Mouse (Mus musculus): ENCODE data around the gene Ccdc65. TPM values are rescaled to one million over a fixed set of nuclear protein-coding genes. Genes with fewer than 3 reads are reported as not detected.

The Ccdc65 gene
- polyA plus RNA-seq, 1 experiment: 3.2 TPM

GRCm38 (mm10) chr15:98676471-98676870 lies 31.5 kb upstream of the Ccdc65 start:
- TF ChIP-seq POLR2A (IDR thresholded peaks at IDR 0.05; ENCODE audit: borderline replicate concordance, extremely low read depth, insufficient read depth, insufficient read length, poor library complexity, severe bottlenecking) (no peak), CTCF (IDR thresholded peaks at IDR 0.05; ENCODE audit: borderline replicate concordance, extremely low read depth, insufficient read depth, insufficient read length) (no peak)
- peak; percentile 58 for DNase-seq (ENCODE audit: low read depth)

- TF ChIP-seq POLR2A (IDR thresholded peaks at IDR 0.05; ENCODE audit: borderline replicate concordance, extremely low read depth, insufficient read depth, insufficient read length, poor library complexity, severe bottlenecking): peak; percentile 74; the same call in 1 of the 2 replicates
- TF ChIP-seq CTCF (IDR thresholded peaks at IDR 0.05; ENCODE audit: borderline replicate concordance, extremely low read depth, insufficient read depth, insufficient read length): no peak
- DNase-seq (ENCODE audit: low read depth): peak; percentile 98
Observed at GRCm38 (mm10) chr15:98676940-98677728, 30.9 kb upstream of the Ccdc65 start, which contains the start of gene Rnd1. Rnd1 (minus strand) TSS chr15:98677461.

DNA sequence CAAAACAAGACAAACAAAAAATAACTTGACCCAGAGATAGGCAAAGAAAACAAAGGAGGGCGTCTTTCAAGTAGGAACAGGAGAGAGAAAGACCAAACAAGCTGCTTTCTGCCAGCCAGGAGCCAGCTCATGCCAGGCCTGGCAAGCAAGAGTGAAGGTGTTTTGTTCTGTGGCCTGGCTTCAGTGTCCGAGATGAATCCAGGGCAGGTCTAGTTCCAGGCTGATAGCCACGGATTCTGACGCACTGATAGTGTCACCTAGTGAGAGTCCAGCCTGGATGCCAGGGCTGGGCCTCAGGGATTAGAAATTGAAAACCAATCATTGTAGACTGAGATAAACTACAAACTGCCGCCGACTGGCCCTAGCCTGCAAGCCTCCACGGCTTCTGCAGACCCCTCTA lies 30.0 kb upstream of the Ccdc65 start:
- no peak for DNase-seq (ENCODE audit: low read depth)
- TF ChIP-seq CTCF (IDR thresholded peaks at IDR 0.05; ENCODE audit: borderline replicate concordance, extremely low read depth, insufficient read depth, insufficient read length): no peak
- TF ChIP-seq POLR2A (IDR thresholded peaks at IDR 0.05; ENCODE audit: borderline replicate concordance, extremely low read depth, insufficient read depth, insufficient read length, poor library complexity, severe bottlenecking): no peak

- TF ChIP-seq POLR2A (IDR thresholded peaks at IDR 0.05; ENCODE audit: borderline replicate concordance, extremely low read depth, insufficient read depth, insufficient read length, poor library complexity, severe bottlenecking): no peak
- TF ChIP-seq CTCF (IDR thresholded peaks at IDR 0.05; ENCODE audit: borderline replicate concordance, extremely low read depth, insufficient read depth, insufficient read length): no peak
- no peak for DNase-seq (ENCODE audit: low read depth)
Observed at GRCm38 (mm10) chr15:98680660-98681059, 27.3 kb upstream of the Ccdc65 start.

DNA sequence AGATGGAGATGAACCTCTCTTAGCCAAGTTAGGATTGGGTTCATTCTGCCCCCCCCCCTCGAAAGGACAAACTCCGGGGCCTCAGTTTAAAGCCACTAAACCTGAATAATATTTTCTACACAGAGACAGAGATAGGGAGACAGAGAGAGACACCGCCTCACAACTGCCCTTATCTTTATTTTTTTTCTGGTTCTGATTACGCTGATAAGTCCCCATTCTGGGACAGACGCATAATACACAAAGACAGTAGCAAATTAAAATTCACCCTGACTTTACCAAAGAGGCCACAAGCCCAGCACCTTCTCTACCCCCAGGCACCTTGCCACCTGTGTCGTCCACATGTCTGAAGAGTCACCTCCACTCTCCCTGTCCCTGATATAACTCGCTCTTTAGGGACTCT lies 26.4 kb upstream of the Ccdc65 start:
- no peak for DNase-seq (ENCODE audit: low read depth)
- no peak for TF ChIP-seq POLR2A (IDR thresholded peaks at IDR 0.05; ENCODE audit: borderline replicate concordance, extremely low read depth, insufficient read depth, insufficient read length, poor library complexity, severe bottlenecking)
- TF ChIP-seq CTCF (IDR thresholded peaks at IDR 0.05; ENCODE audit: borderline replicate concordance, extremely low read depth, insufficient read depth, insufficient read length): no peak

- no peak for DNase-seq (ENCODE audit: low read depth)
- no peak for TF ChIP-seq CTCF (IDR thresholded peaks at IDR 0.05; ENCODE audit: borderline replicate concordance, extremely low read depth, insufficient read depth, insufficient read length)
- no peak for TF ChIP-seq POLR2A (IDR thresholded peaks at IDR 0.05; ENCODE audit: borderline replicate concordance, extremely low read depth, insufficient read depth, insufficient read length, poor library complexity, severe bottlenecking)
Observed at GRCm38 (mm10) chr15:98683177-98683576, 24.8 kb upstream of the Ccdc65 start.

DNA sequence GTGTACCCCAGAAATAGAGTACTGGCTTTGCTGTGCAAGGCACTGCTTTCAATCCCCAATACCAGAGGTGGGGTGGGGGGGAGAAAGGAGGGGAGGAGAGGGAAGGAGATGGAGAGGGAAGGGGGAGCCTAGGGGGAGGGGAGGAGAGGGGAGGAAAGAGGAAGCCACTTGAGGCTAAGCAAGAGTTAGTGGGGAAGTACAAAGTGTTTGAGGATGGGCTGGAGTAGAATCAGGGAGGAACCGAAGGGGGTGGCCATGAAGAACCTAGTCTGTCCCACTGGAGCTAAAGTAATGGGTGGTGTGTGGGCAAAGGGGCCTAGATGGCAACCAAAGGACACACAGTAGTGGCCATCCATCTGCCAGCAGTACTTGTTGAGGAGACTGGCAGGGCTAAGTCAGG lies 24.3 kb upstream of the Ccdc65 start:
- DNase-seq (ENCODE audit: low read depth): no peak
- TF ChIP-seq CTCF (IDR thresholded peaks at IDR 0.05; ENCODE audit: borderline replicate concordance, extremely low read depth, insufficient read depth, insufficient read length) (no peak), POLR2A (IDR thresholded peaks at IDR 0.05; ENCODE audit: borderline replicate concordance, extremely low read depth, insufficient read depth, insufficient read length, poor library complexity, severe bottlenecking) (no peak)

GRCm38 (mm10) chr15:98685926-98686325 lies 22.1 kb upstream of the Ccdc65 start:
- peak; percentile 18; the same call in 1 of the 2 replicates for TF ChIP-seq CTCF (IDR thresholded peaks at IDR 0.05; ENCODE audit: borderline replicate concordance, extremely low read depth, insufficient read depth, insufficient read length)
- TF ChIP-seq POLR2A (IDR thresholded peaks at IDR 0.05; ENCODE audit: borderline replicate concordance, extremely low read depth, insufficient read depth, insufficient read length, poor library complexity, severe bottlenecking): no peak

GRCm38 (mm10) chr15:98689682-98690081 lies 18.3 kb upstream of the Ccdc65 start:
- no peak for DNase-seq (ENCODE audit: low read depth)
- no peak for TF ChIP-seq POLR2A (IDR thresholded peaks at IDR 0.05; ENCODE audit: borderline replicate concordance, extremely low read depth, insufficient read depth, insufficient read length, poor library complexity, severe bottlenecking)
- TF ChIP-seq CTCF (IDR thresholded peaks at IDR 0.05; ENCODE audit: borderline replicate concordance, extremely low read depth, insufficient read depth, insufficient read length): no peak

More at GRCm38 (mm10) chr15:98685926-98686325, 22.1 kb upstream of the Ccdc65 start:
- no peak for DNase-seq (ENCODE audit: low read depth)

GRCm38 (mm10) chr15:98691486-98692147 lies 16.4 kb upstream of the Ccdc65 start:
- peak; percentile 87 for DNase-seq (ENCODE audit: low read depth)
- TF ChIP-seq POLR2A (IDR thresholded peaks at IDR 0.05; ENCODE audit: borderline replicate concordance, extremely low read depth, insufficient read depth, insufficient read length, poor library complexity, severe bottlenecking): no peak
- no peak for TF ChIP-seq CTCF (IDR thresholded peaks at IDR 0.05; ENCODE audit: borderline replicate concordance, extremely low read depth, insufficient read depth, insufficient read length)

GRCm38 (mm10) chr15:98692171-98692715 lies 15.8 kb upstream of the Ccdc65 start:
- DNase-seq (ENCODE audit: low read depth): peak; percentile 21
- TF ChIP-seq CTCF (IDR thresholded peaks at IDR 0.05; ENCODE audit: borderline replicate concordance, extremely low read depth, insufficient read depth, insufficient read length) (no peak), POLR2A (IDR thresholded peaks at IDR 0.05; ENCODE audit: borderline replicate concordance, extremely low read depth, insufficient read depth, insufficient read length, poor library complexity, severe bottlenecking) (no peak)

All from brain, embryonic 14.5 days (tissue).